Mouse (Mus musculus) gastrocnemius, postnatal 14 days (tissue): ENCODE data around the gene Arhgef10l. TPM values are rescaled to one million over a fixed set of nuclear protein-coding genes. Genes with fewer than 3 reads are reported as not detected.
"Not testable (repeated sequence)": the region's sequence is repeated elsewhere in the genome, so short reads cannot be mapped to it uniquely, and the experiment has no call there.

Experiments used
- DNase-seq: peaks from one replicate; pipeline ENCODE4 v3.0.0; 2021; ENCODE audit warnings: mixed read lengths
- intact Hi-C: fragments of 180-260 bp; cut with DNase I; formaldehyde crosslinking; loops from one replicate; pipeline ENCODE4 v1.15.1; 2025; ENCODE audit warnings: low total_unique reads
- total RNA-seq, 2 experiments: library from RNA; stranded (reverse); gene quantifications; 2 replicates each; pipeline ENCODE4 v1.2.3; 2021

The Arhgef10l gene
- total RNA-seq, 2 experiments from 2014 or later: 39.2 to 49.0 TPM

DNA sequence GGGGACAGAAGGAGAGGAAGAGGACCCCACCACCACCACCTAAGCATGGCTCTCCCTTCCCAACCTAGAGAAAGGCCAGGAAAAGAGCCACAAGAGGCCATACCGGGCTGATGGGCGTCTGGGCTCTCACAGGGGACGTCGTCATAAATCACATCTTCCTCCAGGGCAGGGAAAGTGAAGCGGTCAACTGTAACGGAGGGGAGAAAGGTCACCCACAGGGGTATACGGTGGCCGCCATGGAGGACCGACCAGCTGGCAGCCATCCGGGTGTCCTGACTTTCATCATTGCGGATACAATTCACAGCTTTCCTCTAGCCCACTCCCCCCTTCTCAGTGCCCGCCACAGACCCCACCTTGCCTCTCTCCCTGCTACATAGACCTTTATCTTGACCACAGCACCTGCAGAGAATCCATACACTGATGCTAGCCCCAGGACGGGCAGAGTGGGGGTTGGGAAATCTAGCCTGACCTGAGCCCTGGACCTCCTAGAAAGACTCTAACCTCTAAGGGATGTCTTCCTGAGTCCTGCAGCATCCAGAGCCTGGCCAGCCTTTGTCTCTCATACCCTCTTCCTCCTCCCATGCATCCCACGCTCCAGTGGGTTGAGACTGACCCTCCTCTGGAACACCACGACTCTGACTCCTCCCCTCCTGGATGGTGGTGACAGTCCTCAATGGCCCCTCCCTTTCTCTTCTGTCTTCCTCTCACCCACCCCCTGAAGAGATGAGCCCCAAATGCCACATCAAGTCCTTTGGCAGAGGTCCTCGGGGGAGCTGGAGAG, 72.6 kb downstream of the Arhgef10l start:
- no peak for DNase-seq
- intact Hi-C loops: loop anchor here (1.0 kb wide), 1 partner anchor 83 kb away; no protein-coding TSS in a partner anchor

DNA sequence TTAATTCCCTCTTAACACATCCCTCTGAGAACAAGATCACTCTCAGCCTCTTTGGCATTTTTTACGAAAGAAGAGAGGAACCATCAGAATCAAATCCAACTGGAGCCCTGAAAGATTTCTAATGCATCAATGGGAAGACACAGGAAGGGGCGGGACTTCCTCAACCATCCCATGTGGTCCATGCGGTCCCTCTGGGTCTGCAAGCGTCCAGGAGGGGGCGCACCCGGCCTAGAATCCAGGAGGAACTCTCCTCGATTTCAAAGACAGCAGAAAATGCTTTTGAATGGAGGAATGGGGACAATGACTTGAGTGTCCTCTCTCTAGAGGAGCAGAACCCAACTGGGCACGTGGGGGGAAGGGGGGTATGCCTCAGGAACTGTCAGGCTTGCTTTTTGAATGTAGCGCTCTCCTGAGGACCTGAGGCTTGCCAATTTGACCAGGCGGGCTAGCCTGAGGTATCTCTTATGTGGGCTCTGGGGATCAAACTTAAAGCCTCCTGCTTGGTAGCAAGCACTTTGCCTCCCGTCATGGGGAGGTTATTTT, 73.5 kb downstream of the Arhgef10l start:
- peak; percentile 91 for DNase-seq
- intact Hi-C loops: loop anchor here (1.0 kb wide), 1 partner anchor 84 kb away; no protein-coding TSS in a partner anchor

DNA sequence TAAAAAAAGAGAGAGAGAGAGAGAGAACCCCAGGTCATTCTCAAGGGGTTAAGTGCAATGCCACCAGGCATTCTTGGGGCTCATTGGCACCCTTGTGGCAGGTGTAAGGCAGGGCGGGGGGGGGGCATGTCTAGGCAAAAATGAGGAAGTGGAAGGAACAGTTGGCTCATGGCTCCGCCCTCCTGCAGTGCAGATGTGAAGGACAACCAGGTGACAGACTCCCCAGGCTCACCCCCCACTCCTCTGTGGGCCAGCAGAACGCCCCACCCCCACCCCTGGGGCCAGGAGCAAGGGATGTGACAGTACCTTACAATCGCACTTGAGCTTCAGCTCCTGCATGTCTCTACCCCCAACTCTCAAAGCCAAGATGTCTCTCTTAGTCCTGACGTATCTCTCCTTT, 79.3 kb downstream of the Arhgef10l start:
- intact Hi-C loops: no loop called here
- DNase-seq: no peak

DNA sequence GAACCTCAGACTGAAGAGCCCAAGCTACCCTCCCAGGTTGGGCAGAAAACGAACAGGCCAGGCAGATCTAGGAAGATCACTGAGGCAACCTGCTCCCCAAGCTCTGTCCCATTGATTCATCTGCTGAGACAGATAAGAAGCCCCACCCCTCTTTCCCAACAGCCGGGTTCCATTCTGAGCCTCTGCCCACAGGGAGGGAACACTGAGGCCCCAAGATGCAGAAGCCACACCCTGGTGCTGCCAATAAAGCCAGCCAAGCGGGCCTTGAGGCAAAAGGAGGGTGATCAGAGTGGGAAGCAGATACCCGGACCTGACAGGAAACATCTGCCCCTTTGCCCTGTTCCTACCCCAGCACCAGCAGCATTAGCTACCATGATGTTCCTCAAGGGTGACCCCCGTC, 81.6 kb downstream of the Arhgef10l start:
- no peak for DNase-seq
- intact Hi-C loops: no loop called here

DNA sequence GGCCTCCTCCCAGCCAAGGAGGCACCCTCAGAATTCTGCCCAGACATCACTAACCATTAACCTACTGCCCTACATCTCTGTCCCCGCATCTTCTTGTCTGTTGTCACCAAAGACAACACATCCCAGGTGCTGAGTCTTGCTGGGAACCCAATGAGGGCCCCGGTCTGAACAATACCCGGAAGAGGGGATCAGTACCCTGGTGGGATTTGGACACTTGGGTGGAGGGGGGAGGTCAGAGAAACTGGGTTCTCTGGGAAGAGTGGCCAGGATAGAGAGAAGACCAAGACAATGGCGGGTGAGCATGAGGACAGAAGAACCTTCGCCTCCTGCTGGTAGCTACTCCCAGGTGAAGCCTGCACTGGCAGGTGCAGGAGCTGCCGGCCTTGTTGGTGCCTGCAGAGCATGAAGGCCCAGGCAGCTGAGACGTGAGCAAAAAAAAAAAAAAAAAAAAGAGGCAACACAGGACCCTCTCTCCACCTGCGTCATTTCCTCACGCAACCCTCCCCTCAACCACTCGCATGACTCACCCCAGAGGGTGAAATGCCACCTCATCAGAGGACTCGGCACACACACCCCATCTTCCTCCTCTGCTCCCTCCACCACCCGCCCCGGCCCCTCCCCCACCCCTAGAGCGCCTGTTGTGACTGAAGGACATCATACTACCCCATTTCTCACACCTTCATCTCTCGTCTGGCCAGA, 83.3 kb downstream of the Arhgef10l start:
- DNase-seq: no peak
- intact Hi-C loops: no loop called here

DNA sequence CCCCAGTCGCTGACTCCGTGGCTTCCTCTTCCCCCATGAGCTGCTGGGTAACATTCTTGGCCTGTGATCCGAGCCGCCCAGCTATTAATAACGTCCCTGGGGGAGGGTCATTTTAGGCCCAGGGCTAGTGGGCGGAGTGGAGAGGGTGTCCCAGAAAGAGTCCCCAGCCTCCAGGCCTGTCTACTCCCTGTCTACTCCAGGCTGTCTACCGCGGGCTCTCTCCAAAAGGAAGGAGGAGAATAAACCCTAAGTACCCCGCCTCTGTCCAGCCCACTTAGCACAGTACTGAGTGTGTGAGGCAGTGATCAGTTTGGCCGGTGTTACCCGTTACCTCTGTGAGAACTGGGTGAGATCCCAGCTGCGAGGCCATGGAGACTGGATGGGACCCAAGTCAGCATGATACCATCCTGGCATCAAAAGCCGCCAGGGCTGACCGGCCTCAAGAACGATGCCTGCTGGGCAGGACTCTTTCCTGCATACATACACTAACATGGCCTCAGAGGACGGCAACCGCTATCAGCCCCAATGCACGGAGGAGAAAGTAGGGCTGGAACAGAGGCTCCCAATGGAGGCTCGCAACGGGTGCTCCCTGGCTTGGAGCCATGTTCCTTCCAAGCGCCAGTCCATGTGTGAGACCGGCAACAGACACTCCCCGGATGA, 84.0 kb downstream of the Arhgef10l start:
- peak; percentile 77 for DNase-seq
- intact Hi-C loops: no loop called here

DNA sequence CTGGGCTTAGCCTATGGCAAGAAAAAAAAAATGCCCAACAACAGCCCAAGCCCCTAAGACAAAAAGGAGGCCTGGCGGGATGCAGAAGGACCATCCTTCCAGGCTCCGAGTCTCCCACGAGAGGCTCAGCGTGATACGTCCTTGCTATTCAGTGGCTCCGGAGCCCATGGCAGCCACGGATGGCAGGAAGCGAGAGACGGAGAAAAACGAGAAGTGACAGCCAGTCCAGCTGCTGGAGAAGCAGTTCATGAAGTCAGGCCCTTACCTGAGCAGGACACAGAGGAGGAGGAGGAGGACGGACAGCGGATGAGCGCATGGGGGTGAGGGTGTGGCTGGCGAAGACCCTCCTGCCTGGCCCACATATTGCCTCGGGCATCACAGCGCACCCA, 84.5 kb downstream of the Arhgef10l start:
- intact Hi-C loops: no loop called here

DNA sequence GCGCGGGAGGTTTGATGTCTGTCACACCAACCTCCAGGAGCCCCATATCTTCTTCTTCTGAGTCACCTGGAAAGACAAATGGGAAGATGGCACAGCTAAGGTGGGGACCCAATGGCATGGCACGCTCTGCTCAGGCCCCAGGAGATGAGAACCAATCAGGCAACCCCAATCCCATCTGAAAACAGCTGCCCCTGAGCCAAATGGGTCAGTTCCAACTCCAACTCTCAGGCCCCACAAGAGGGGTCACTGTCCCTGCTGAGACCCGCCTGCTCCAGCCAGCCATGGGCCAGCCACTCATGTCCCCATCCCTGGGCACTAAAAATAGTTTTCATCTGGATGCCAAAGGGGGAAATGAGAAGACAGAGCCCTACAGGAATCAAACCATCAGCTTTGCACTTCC, 84.9 kb downstream of the Arhgef10l start:
- intact Hi-C loops: no loop called here
- peak; percentile 37 for DNase-seq

More for the DNA sequence above, 84.5 kb downstream of the Arhgef10l start:
- DNase-seq: no peak

DNA sequence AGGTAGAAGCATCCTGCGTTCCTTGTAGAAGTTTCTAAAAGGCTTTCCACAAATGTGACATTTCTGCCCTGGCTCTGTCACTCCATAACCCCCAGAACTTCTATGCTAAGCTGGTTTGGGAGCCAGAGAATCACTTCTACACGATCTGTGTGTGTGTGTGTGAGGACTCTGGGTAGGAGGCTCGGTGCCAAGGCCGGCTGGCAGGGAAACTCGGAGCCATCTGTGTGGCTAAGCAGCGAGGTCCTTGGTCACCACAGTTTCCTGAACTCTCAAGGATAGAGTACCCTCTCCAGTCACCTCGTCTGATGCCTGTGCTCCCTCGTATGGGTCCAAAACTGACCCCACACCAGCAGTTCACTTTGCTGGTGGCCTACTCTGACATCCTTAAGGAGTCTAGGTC, 86.2 kb downstream of the Arhgef10l start:
- intact Hi-C loops: no loop called here
- DNase-seq: no peak

DNA sequence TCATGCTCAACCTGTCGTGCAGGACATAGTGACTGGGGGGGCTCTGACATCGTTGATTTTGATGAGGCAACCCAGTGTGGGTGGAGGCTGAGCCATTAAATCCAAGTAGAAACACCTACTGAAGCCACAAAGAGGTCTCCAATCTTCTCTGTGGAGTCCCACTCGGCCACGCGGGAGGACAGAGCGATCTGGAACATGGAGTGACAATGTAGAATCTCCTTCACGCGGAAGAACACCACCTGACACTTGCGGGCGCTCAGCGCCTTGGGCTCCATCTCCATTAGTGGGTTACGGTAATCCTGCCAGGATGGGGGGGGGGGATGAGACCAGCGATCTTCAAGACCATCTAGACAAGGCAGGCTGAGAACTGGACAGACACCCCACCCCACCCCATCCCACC, 86.7 kb downstream of the Arhgef10l start:
- DNase-seq: no peak
- intact Hi-C loops: no loop called here

DNA sequence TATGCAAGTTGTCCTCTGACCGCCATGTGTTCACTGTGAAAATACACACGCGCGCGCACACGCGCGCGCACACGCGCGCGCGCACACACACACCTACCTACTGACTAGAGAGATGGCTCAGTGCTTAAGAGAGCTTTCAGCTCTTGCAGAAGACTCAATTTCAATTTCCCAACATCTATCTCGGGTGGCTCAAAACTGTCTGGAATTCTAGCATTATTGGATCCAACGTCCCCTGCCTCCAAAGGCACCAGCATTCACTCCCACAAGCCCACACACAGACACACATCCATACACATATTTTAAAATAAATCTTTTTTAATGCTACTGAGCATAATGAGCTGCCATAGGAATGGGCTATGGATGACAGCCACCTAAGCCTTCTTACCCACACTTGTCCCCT, 89.2 kb downstream of the Arhgef10l start:
- DNase-seq: no peak
- intact Hi-C loops: no loop called here

DNA sequence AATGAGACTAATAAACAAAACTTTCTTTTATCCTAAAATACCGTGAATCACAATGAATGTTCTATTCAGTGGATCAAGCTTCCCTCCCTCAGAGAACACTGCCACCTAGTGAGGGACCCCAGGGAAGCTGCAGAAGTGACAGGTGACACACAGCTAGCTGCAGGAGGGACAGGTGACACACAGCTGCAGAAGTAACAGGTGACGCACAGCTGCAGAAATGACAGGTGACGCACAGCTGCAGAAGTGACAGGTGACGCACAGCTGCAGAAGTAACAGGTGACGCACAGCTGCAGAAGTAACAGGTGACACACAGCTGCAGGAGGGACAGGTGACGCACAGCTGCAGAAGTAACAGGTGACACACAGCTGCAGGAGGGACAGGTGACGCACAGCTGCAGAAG, 90.9 kb downstream of the Arhgef10l start:
- DNase-seq, intact Hi-C loops: not testable (repeated sequence)

DNA sequence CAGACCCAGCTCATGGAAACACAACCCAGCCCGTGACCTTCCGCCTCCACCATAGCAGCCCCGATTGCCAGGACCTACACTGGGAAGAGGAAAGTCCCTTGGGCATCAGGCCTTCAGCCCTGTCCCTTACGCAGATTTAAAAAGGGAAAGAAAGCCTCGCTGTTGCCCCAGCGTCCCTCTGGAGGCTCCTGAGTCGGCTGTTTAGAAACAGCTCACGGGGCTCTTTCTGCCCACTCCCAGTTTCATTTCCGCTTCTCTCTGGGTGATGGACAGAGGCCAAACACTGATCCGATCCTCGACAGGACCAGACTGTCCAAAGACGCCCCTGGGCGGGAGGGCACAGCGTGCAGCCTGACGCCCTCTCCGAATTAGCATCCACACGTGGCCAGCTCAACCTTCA, 93.4 kb downstream of the Arhgef10l start:
- intact Hi-C loops: no loop called here
- DNase-seq: no peak

DNA sequence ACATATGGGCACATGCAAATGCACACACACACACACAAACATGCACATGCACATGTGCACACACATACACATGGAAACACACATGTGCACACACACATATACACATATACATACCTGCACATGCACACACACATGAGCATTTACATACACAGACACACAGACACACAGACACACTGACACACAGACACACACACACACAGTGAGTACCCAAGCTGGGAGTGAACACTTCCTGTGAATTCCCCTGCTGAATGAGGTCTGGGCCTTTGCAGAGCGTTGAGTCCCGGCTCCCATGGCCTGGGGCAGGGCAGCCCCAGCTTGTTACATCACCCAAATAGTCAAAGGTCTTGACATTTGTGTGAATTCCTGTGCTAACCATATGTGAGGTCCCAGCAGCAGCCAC, 96.4 kb downstream of the Arhgef10l start:
- intact Hi-C loops: no loop called here
- DNase-seq: no peak

DNA sequence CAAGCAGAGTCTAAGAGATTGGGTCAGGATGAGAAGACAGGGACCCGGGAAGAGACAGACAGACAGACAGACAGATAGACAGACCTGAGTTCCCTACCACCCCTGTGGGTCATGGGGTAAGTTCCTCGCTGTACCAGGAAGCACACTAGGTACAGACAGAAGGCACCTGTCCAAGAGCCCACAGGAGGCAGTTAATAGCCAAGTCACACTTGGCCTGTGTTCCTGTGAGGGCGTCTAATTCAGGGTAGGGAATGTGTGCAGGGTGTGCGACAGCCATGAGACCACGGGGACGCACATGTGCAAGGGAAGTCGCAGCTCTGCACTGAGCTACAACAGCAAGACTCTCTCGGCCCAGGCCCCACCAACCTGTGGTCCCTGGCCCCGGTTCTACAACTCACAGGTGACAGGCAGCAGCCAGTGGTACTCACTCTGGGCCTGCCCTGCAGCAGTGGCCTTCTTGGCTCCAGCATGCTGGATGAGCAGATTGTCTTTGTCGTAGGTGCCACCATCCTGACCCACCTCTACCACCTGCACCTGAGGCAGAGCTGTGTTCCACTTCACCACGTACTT, 97.8 kb downstream of the Arhgef10l start:
- intact Hi-C loops: no loop called here
- no peak for DNase-seq

DNA sequence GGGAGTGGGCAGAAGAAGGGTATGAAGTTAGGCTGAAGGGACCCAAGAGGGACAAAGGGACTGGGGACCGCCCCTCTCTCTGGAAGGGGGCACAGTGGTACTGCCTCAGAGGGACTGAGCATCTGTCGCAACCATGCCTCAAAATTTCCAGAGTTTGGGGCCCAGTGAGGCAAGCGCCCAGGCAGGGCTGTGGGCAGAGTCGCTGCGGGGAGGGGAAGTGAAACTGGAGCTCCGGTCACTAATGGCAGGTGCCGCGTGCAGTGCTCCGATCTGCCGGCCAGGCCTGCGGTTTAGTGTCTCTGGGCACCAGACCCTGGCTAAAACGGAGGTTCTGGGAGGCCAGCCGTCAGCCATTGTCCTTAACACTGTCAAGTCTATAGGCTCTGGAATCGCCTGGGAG, 99.0 kb downstream of the Arhgef10l start:
- intact Hi-C loops: no loop called here
- peak; percentile 36 for DNase-seq

DNA sequence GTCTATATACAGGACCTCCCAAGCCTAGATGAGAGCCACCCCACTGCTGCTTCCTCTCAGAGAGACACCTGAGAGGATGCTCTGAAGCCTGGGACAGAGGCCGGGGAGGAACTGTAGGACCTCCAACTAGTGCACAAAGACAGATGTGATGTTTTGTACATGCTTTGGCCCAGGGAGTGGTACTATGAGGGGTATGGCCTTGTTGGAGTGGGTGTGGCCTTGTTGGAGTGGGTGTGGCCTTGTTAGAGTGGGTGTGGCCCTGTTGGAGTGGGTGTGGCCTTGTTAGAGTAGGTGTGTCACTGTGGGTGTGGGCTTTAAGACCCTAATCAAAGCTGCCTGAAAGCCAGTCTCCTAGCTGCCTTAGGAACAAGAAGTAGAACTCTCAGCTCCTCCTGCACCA, 101.4 kb downstream of the Arhgef10l start:
- intact Hi-C loops: not testable (repeated sequence)

DNA sequence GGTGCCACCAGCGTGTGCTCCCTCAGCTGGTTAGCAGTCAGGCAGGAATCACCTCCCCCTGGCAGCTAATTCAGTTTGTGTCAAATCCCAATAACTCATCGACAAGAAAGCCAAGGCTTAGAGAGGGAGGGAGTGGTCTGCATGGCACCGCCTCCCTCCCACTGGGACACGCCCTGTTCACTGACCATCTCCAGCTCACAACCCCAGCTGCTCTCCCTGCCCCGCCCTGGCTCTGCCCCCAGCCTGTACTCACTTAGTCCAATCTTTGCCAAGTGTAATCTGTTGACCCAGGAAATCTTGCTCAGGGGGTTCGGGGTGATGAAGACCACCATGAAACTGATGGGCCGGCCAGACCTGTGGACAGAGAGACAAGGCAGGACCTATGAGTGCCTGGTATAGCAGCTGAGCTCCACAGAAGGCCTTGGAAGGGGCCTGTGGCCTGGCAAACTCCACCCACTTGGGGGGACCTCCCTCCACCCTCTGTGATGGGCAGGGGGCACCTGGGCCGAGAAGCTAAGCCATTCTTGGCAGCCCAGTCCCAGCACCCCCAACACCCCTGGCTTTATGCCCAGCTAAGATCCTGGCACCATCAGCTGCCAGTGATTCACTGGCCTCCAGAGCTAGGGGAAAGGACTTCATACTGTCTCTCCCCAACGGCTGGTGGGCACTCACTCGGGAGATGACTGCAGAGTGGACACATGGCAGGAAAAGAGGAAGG, 103.2 kb downstream of the Arhgef10l start:
- intact Hi-C loops: no loop called here
- peak; percentile 49 for DNase-seq

More for the DNA sequence above, 101.4 kb downstream of the Arhgef10l start:
- not testable (repeated sequence) for DNase-seq

DNA sequence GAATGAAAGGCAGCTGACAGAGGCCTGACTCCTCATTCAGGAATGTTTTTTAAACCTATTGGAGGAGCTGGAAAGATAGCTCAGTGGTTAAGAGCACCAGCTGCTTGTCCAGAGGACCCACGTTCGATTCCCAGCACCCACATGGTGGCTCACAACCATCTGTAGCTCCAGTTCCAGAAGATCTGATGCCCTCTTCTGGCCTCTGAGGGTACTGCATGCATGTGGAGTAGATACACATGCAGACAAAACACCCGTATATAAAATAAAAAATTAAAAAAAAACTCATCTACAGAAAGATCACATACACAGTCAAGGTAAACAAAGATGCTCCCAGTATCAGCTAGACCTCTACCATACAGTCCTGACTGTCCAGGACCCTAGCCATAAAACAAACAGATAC, 104.1 kb downstream of the Arhgef10l start:
- DNase-seq: no peak
- intact Hi-C loops: no loop called here
